Mouse (Mus musculus) adrenal gland, postnatal 0 days (tissue): ENCODE measurements around the gene Gatad2a. TPM values are rescaled to one million over a fixed set of nuclear protein-coding genes. Genes with fewer than 3 reads are reported as not detected.

Source experiments
- polyA plus RNA-seq: library from polyadenylated mRNA; unstranded; fragments of >200 nt; fragmentation: Nextera tagmentation; extraction: Ambion mirVana; gene quantifications from 2 replicates; pipeline ENCODE4 v1.2.1, GENCODE M21; 2015

Gene Gatad2a
- 25.3 and 39.5 TPM in 2 replicates for polyA plus RNA-seq

GRCm38 (mm10) chr8:69995776-69996588 lies at the start of gene Gatad2a:
TSS of gene Gatad2a (minus strand) at chr8:69996384.

GRCm38 (mm10) chr8:70042583-70043455 lies 46.6 kb upstream of the Gatad2a start, which contains the start of the genes Mau2 and Sugp1:
TSS of gene Mau2 (minus strand) at chr8:70042734.
TSS of gene Sugp1 (plus strand) at chr8:70042813.

GRCm38 (mm10) chr8:69902163-69903062 lies 93.8 kb downstream of the Gatad2a start, which contains the start of the genes Tssk6, Ndufa13 and Yjefn3:
TSS of gene Tssk6 (plus strand) at chr8:69902184.
TSS of gene Ndufa13 (minus strand) at chr8:69902558.
TSS of gene Yjefn3 (minus strand) at chr8:69902712.

GRCm38 (mm10) chr8:69887289-69888243 lies 108.6 kb downstream of the Gatad2a start, which contains the start of gene Cilp2:
TSS of gene Cilp2 (minus strand) at chr8:69887687.

Other genes starting within 250 kb of the Gatad2a start
- 4.0 and 4.7 TPM in 2 replicates for gene Zfp963, start 246.4 kb downstream of the Gatad2a start, polyA plus RNA-seq
- gene Gm20422, start 221.5 kb downstream of the Gatad2a start, polyA plus RNA-seq = 0.95 TPM in 1 of 2 replicates, not detected in the other
- gene Atp13a1, start 205.2 kb downstream of the Gatad2a start, polyA plus RNA-seq = 16.7 and 24.5 TPM in 2 replicates
- 10.2 and 11.8 TPM in 2 replicates for gene Zfp866, start 205.2 kb downstream of the Gatad2a start, polyA plus RNA-seq
- 9.1 and 9.2 TPM in 2 replicates for gene Gmip, start 187.7 kb downstream of the Gatad2a start, polyA plus RNA-seq
- gene Lpar2, start 174.0 kb downstream of the Gatad2a start, polyA plus RNA-seq = 0.09 and 0.40 TPM in 2 replicates
- gene Pbx4, start 163.9 kb downstream of the Gatad2a start, polyA plus RNA-seq = 6.5 and 9.4 TPM in 2 replicates
- 0.50 and 0.52 TPM in 2 replicates for gene Cilp2, start 108.7 kb downstream of the Gatad2a start, polyA plus RNA-seq
- 2.6 and 2.9 TPM in 2 replicates for gene Tssk6, start 94.2 kb downstream of the Gatad2a start, polyA plus RNA-seq
- gene Ndufa13, start 93.8 kb downstream of the Gatad2a start, polyA plus RNA-seq = 308 and 360 TPM in 2 replicates
- gene Yjefn3, start 93.7 kb downstream of the Gatad2a start, polyA plus RNA-seq = 3.1 and 3.7 TPM in 2 replicates
- gene Mau2, start 46.4 kb upstream of the Gatad2a start, polyA plus RNA-seq = 26.7 and 38.9 TPM in 2 replicates
- 18.3 and 30.9 TPM in 2 replicates for gene Sugp1, start 46.4 kb upstream of the Gatad2a start, polyA plus RNA-seq
- gene Tm6sf2, start 76.5 kb upstream of the Gatad2a start, polyA plus RNA-seq = 0.86 and 2.7 TPM in 2 replicates
- 0.11 and 0.21 TPM in 2 replicates for gene Hapln4, start 87.1 kb upstream of the Gatad2a start, polyA plus RNA-seq
- 1.6 and 5.1 TPM in 2 replicates for gene Ncan, start 124.5 kb upstream of the Gatad2a start, polyA plus RNA-seq
- 35.9 and 39.4 TPM in 2 replicates for gene Nr2c2ap, start 134.9 kb upstream of the Gatad2a start, polyA plus RNA-seq
- gene Rfxank, start 142.8 kb upstream of the Gatad2a start, polyA plus RNA-seq = 12.8 and 14.0 TPM in 2 replicates
- gene Borcs8, start 143.1 kb upstream of the Gatad2a start, polyA plus RNA-seq = 37.7 and 45.9 TPM in 2 replicates
- gene Mef2b, start 143.3 kb upstream of the Gatad2a start, polyA plus RNA-seq = 0.19 and 0.28 TPM in 2 replicates
- gene Tmem161a, start 176.0 kb upstream of the Gatad2a start, polyA plus RNA-seq = 48.4 and 65.6 TPM in 2 replicates
- gene Slc25a42, start 215.9 kb upstream of the Gatad2a start, polyA plus RNA-seq = 5.6 and 5.7 TPM in 2 replicates
- 14.4 and 14.5 TPM in 2 replicates for gene Sugp2, start 237.8 kb upstream of the Gatad2a start, polyA plus RNA-seq
- gene Armc6, start 238.1 kb upstream of the Gatad2a start, polyA plus RNA-seq = 12.0 and 18.0 TPM in 2 replicates